Mouse (Mus musculus): ENCODE results near the gene Trex1. TPM values are rescaled to one million over a fixed set of nuclear protein-coding genes. Genes with fewer than 3 reads are reported as not detected.
A peak's percentile ranks its signal among the peaks of the same experiment; 100 is the strongest.

Gene Trex1
- total RNA-seq, 2 experiments from 2014 or later: 13.4 to 13.7 TPM

DNA sequence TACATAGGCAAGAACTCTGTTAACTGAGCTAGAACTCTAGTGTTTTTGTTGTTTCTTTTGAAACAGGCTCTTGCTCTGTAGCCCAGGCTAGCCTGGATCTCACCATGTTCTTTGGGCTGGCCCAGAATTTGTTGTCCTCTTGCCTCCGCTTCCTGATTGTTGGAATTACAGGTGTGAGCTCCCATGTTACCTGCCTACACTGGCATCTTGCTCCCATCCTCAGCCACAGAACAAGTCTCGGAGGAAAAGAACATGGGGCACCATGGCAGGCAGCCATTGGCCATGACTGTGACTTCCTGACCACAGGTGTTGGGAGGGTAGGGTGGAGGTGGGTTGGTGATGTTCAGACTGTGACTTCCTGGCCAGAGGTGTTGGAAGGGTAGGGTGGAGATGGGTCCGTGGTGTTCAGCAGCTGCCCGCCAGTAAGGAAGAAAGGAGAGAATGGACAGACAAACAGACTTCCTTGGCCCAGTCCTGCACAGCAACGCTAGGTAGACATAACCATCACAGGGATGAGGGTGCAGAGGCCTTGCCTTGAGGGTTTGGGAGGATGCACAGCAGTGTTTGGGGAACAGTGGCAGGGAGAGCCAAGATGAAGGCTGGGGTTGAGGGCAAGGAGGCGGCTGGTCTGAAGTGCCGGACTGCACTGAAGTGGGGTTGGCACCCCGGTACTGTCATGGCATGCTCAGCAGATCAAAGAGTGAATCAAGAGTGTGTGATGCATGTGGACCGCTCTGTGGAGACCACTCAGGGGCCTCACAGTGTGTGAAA lies 6.9 kb downstream of the Trex1 start:
- DNase-seq (ENCODE audit: low spot score in 2 of 2): no peak

DNA sequence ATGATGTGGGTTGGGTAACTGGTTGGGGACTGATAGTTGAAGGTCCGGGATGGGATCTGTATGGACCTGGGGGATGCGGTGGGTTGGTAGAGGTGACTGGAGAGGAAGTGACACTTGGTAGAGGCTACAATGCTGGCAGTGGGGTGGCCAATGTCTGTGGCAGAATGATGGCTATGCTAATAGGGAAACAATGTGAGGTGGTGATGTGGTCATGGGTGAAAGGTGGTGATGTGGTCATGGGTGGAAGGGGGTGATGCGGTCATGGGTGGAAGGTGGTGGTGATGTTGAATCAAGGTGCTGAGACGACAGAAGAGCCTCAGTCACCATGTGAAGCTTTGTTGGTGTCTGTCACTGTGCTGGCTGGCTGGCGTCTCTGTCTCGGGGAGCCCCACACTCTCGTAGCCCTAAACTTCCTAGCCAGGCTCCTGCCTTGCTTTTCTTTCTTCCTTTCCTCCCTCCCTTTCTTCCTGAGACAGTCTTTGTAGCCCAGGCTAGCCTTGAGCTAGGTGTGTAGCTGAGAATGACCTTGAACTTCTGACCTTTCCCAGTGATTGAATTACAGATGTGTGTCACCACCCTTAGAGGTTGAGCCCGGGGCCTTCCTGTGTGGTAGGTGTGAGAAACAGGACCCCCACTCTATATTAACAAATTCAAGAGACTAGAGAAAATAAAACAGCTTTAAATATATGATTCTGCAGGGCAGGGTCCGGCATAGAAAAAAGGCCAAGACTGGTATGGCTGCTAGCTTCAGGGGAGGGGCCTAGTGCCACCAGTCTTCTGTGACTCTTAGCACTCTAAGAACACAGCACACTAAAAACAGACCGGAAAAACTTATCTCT lies 7.7 kb downstream of the Trex1 start:
- DNase-seq (ENCODE audit: low spot score in 2 of 2): no peak

DNA sequence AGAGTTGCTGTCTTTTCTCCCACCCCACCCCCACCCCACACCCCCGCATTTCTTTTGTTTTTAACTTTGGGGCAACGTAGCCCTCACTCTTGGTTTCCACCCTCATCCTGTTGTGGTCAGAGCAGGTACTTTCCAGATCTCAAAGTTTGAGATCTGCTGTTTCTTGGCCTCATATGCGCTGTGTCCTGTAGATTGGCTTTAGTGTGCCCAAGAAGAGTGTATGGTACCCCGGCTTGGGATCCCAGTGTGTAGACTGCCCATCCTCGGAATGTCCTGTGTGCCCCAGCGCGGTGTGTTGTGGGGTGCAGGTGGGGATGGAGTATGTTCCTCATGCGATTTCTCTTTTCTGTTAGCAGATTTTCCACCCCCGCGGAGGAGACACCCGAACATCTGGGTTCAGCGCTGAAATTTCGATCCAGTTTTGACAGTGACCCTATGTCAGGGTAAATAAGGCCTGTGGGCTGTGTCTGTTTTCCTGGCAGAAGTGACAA lies 8.5 kb downstream of the Trex1 start:
- no peak for DNase-seq (ENCODE audit: low spot score in 2 of 2)

DNA sequence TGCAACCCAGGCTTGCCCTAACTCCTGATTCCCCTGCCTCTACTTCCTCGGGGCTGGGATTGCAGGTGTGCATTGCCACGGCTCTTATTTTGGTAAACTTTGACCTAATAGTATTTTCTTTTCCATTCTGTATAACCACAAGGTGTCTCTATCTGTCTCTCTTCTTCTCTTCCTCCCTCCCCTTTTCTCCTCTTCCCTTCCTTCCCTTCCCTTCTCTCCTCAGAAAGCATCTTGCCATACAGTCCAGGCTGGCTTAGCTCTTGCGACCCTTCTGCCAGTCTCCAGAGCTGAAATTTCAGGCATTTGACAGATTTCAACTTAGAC lies 8.9 kb downstream of the Trex1 start:
- DNase-seq (ENCODE audit: low spot score in 2 of 2): no peak

DNA sequence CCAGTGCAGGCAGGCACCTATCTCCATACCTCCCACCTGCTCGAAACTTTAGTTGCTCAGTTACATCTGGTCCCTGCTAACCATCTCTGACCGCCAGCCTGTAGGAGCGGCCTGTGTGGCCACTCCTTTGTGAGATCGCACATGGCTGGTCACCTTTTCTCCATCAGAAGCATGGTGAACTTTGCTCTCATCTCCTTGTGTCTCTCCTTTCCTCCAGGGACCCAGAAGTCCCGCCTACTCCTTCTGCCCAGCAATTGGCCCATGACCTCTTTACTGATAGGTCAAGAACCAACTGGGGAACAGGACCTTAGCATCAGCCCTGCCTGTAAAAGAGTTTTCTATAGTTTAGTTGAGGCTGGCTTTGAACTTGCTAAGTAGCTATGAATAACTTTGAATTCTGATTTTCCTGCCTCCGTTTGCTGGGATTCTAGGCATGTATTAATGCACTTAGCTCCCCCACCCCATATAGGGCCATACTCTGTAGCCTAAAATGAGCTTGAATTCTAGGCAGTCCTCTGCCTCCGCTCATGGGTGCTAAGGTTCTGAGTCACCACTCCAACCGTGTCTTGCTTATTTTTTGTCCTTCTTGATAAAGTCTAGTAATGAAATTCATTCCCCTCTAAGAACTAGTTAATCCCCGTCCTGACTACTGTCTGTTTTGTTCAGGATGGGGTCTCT lies 9.4 kb downstream of the Trex1 start:
- DNase-seq (ENCODE audit: low spot score in 2 of 2): no peak

DNA sequence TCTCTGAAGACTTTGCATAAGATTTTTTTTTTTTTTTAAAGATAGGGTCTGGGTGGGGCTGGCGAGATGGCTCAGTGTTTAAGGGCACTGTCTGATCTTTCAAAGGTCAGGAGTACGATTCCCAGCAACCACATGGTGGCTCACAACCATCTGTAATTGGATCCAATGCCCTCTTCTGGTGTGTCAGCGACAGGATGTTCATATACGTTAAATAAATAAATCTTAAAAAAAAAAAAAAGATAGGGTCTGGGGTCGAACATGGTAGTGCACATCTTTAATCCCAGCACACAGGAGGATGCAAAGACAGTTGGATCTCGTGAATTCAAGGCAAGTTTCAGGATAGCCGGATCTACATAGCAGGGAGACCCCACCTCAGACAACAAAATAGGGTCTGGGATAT lies 10.2 kb downstream of the Trex1 start:
- DNase-seq (ENCODE audit: low spot score in 2 of 2): no peak

DNA sequence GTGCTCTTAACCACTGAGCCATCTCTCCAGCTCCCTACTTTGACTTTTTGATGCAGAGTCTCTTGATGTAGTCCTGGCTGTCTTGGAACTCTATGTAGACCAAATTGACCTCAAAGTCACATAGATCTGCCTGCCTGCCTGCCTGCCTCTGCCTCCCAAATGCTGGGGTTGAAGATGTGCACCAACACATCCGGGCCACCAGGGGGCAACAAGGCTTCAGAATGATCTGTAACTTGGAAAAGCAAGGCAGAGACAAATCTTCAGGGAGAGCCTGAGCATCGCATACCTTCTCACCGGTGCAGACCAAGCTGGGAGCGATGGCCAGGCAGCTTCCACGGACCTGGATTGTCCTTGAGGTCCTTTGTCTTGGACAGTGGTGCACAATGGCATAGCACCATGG lies 13.2 kb downstream of the Trex1 start:
- DNase-seq (ENCODE audit: low spot score in 2 of 2): peak in 1 of 2 experiments; percentile 30

DNA sequence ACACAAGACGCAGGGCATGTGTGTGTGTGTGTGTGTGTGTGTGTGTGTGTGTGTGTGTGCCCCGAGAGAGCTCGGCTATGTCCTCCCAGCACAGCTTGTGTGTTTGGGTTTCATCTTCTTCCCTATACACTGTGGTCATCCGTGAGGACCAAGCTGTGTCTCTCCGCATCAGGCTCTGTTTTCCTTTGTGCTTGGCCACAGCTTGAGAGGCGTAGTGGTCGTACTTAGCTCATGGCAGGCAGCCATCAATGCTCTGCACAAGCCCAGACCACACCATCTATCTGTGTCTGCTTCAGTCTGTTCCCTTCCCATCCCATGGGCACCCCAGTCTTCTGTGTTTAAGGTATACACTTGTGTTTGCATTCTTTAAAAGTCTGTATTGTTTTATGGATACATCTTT lies 18.2 kb downstream of the Trex1 start:
- DNase-seq (ENCODE audit: low spot score in 2 of 2): no peak

DNA sequence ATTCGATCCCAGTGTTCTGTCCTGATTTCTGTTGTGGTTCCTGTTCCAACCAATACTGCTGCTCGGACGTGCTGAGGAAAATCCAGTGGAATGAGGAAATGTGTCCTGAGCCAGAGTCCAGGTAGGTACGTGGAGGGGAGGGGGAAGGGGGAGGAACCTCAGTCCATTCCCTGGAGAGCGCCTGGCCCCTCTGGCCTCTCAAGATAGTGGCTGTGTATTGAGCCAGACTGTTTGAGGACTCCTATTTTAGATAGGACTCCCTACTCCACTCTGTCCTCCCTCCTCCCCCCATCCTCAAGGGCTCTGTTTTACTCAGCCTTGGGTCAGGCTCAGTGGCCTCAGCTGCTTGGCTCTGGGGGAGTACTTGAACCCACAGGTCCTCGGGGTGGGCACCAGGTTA lies 18.6 kb downstream of the Trex1 start:
- no peak for DNase-seq (ENCODE audit: low spot score in 2 of 2)

DNA sequence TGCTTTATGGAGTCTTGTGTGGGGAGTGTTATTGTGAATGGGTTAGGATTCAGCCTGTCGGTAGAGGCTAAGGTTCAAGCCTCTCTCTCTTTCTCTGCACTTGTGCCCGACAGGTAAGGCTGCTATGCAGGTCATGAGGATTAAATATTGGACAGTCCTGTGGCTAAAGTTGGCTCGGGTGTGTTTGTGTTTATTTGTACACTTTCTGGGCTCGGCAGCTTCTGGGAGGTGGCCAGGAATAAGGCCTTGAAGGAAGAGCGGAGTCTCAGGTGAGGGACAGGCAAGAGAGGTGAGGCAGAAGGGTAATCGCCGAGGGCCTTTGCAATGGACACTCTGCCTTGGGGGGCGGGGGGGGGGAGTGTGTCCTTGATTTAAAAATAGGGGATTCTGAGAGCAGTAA lies 19.3 kb downstream of the Trex1 start:
- no peak for DNase-seq (ENCODE audit: low spot score in 2 of 2)

DNA sequence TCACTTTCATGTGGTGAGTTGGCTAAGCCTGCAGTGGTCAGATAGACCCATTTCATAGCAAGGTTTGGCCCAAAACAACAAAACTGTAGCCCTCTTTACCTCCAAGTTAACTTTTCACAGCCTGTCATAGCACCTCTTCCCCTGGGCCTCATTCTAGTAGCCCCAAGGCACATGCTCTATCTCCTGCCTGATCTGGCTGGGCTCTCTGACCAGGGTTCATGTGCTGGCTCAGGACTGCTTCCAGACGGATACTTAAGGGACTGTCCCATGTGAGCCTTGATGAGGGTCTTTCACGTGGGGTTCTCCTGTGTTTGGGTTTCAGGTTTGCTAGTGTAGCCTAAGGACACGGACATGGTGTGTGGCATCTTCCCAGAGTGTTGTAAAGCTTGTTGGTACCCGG lies 19.9 kb downstream of the Trex1 start:
- no peak for DNase-seq (ENCODE audit: low spot score in 2 of 2)

DNA sequence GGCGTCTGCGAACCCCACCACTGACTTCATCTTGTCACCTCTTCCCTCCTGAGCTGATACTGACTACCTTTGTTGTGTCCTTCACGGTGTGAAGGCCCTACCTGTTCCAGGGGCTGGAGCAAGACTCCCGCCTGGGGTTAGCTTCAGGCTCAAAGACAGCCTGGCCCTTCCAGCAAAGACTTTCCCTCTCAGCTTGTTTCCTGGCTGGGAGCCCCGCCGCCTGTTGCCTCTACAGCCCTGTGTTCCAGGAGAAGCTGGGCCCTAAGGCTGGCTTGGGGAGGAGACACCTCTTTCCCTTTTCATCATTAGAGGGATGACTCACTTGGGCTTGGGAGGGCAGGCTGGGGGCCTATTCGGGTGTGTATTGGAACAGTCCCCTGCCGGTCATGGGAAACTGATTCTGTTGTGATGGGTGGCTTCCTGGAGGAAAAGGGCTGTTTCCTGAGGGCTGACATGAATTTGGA lies 20.6 kb downstream of the Trex1 start:
- DNase-seq (ENCODE audit: low spot score in 2 of 2): no peak

DNA sequence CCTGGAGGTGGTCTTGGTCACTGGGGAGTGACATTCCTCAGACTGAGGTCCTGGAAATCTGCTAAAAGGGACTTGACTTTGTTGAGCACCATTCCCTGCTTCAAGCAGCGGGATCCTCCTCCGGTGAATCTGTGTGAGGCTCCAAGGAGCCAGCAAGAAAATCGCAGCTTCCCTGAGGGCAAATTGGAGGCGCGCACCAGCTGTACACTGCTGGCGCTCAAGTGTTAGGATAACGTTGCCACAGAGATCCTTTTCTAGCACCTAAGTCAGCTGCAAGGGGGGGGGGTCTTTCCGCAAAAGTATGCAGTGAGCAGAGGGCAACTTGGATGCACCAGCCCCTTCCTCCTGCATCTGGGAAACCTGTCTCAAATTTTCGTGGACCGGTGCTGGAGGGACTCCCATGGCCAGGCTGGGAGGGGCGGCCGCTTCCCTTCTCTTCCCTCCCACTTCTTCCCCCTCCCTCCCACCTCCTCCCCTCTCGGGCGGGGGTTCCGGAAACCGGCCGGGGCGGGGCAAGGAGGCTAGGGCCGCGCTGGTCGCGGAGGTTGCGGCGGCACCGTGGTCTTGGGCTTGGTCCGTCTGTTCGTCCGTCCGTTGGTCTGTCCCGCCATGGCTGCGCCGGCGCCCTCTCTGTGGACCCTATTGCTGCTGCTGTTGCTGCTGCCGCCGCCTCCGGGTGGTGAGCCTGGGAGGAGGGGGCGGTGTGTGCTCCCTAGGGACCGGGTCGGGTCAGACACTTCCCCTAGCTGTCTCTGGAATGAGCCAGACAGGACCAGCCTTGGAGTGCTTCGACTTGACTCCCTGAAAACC lies 21.2 kb downstream of the Trex1 start, which contains the start of gene Shisa5:
Shisa5 (plus strand) TSS at position 480 of the 810 bp plus-strand sequence.
- DNase-seq (ENCODE audit: low spot score in 2 of 2): no peak

DNA sequence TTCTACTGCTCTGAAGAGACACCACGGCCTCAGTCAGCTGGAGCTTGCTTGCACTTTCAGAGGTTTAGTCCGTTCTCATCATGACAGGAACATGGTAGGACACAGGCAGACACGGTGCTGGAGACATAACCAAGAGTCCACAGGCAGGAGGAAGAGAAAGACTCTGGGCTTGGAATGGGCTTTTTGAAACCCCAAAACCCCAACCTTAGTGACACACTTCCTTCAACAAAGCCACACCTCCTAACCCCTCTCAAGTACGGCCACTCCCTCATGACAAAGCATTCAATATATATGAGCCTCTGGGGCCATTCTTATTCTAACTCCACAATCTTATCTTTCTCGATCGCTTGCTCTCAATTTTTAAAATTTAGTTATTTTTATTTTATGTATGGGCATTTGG lies 27.1 kb downstream of the Trex1 start:
- no peak for DNase-seq (ENCODE audit: low spot score in 2 of 2)

DNA sequence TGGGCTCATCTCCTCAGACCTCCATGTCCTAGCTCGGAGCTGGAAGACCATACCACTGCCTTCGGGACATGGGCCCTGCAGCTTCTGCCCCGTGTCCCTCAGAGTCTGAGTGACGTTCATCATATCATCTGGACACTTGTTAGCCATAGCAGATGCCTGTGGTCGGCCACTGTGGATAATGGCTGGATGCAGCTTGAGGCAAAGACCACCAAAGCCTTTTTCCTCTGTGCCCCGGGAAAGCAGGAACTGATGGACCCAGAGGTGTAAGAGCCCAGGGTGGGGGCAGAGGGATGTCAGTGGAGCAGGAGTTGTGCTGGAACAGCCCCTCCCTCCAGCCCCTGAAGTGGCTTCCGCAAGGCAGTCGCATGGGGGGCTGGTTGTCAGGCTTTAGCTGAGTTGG lies 27.8 kb downstream of the Trex1 start:
- no peak for DNase-seq (ENCODE audit: low spot score in 2 of 2)

DNA sequence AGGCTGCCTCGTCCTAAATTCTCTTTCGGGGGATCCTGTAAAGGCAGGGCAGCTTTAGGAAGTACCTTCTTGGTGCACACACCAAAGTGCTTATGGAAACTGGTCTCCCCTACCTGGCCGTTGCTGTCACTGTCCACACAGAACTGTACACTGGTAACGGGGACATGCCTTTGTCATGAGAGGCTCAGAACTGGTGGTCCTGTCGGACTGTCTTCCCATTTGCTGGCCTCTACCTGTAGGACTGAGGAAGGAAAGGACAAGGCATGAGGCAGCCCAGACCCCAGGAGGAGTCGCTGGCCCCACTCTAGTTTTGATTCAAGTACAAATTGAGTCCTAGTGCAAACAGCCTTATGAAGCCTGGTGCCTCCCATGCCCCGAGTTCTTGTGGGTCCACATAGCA lies 28.5 kb downstream of the Trex1 start:
- DNase-seq (ENCODE audit: low spot score in 2 of 2): no peak

DNA sequence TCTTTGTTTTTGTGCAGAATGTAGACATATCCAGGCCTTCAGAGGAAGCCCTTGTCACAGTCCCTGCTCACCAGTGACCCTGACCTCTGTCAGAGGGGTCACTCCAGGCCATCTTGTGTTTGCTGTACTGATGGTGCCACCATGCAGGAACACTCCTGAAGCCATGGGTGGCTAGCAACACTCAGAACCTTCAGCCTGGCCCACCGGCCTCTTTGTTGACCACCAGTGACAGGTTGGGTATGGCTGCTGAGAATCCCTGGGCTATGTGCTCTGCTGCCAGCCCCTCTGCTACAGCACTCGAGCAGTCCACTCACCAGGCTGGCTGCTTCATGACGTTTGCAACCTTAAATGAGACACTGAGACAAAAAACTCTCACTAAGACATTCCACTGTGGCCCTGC lies 29.2 kb downstream of the Trex1 start:
- no peak for DNase-seq (ENCODE audit: low spot score in 2 of 2)

DNA sequence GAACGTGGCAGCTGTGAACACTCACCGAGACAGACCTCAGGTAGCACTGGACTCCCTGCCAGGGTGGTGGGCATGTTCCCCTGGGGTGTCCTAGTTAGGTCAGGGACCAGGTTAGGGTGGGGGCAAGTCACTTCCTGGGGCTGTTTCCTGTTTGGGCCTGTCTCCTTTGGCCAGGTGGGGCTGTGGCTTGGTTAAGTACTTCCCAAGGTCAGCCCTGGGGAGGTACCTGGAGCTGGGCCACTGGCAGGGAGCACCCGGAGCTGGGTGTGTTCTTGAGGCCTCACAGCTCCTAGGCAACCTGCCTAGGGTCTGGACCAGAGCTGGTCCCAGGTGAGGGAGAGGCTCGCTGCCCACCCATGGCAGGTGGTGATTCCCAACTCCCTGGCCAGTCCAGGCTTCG lies 30.6 kb downstream of the Trex1 start:
- no peak for DNase-seq (ENCODE audit: low spot score in 2 of 2)

DNA sequence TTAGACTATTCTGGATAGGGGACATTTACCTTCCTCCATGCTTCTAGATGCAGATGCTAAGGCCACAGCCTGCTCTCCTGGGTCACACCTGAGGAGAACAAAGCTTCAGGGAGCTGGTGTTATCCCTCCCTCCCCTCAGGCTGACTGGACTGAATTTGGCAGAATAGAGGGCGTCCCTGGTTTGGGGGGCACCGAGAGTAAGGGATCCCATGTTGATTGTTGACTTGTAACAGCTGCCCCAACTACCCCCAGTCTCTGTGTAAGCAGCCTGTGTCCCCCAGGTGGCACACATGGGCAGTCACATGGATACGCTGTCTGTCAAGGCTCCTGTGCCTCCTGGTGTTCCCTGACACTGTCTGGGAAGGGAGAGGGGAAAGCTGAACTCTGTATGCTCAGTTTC lies 31.1 kb downstream of the Trex1 start:
- no peak for DNase-seq (ENCODE audit: low spot score in 2 of 2)

DNA sequence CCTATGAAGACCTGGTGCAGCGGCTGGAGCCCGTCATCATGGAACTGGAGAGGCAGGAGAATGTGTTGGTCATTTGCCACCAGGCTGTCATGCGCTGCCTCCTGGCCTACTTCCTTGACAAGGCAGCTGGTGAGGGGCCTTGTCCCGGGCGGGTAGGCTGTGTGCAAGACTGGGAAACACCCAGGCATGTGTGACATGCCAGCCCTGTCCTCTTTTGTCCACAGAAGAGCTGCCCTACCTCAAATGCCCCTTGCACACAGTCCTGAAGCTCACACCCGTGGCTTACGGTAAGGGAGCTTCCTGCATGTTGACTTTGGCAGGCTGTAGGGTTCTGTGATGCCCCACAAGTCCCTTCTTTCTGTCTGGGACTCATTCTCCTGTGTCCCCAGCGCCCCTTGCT lies 32.0 kb downstream of the Trex1 start:
- DNase-seq (ENCODE audit: low spot score in 2 of 2): no peak
